Mouse (Mus musculus): ENCODE measurements around the gene Mrpl49.

- TF ChIP-seq CTCF (IDR thresholded peaks at IDR 0.05; ENCODE audit: control insufficient read depth, insufficient read depth, low read length) (no peak), POLR2A (IDR thresholded peaks at IDR 0.05; ENCODE audit: borderline replicate concordance, control insufficient read depth, low read depth, low read length) (no peak)
Measured at GRCm38 (mm10) chr19:6047899-6048166, 9.8 kb downstream of the Mrpl49 start.

Data from bone marrow, adult 2 months (tissue).